Mouse (Mus musculus) liver, embryonic 11.5 days (tissue): ENCODE data around the gene Pde8a. TPM values are rescaled to one million over a fixed set of nuclear protein-coding genes. Genes with fewer than 3 reads are reported as not detected.

Source experiments
- ATAC-seq: fragments of 200-750 bp; cut with Nextera tagmentation; replicated peaks from 2 replicates; pipeline ENCODE4 v1.8.0; 2017; ENCODE audit warnings: moderate number of reproducible peaks, mild to moderate bottlenecking, moderate TSS enrichment, moderate library complexity; ENCODE audit not compliant: low FRiP score
- DNase-seq: peaks from one replicate; pipeline ENCODE4 v3.0.0-alpha.2; 2017; ENCODE audit warnings: low spot score
- H3K27ac ChIP-seq: fragments of 300-500 bp; sonication (generic); 2 replicates; pipeline ENCODE4 v1.5.1; 2014; ENCODE audit warnings: mild to moderate bottlenecking, low read depth, low read length, control low read depth
- H3K27me3 ChIP-seq: fragments of 300-500 bp; sonication (generic); replicated peaks from 2 replicates; pipeline ENCODE4 v1.6.1; 2014; ENCODE audit warnings: low read length, mixed read lengths; ENCODE audit not compliant: control insufficient read depth, insufficient read depth
- H3K36me3 ChIP-seq: fragments of 300-500 bp; sonication (generic); 2 replicates; pipeline ENCODE4 v1.6.1; 2014; ENCODE audit warnings: mild to moderate bottlenecking, low read length, moderate library complexity, mixed read lengths; ENCODE audit not compliant: control insufficient read depth, insufficient read depth
- H3K4me1 ChIP-seq: fragments of 300-500 bp; sonication (generic); replicated peaks from 2 replicates; pipeline ENCODE4 v1.6.1; 2014; ENCODE audit warnings: low read length, mixed read lengths; ENCODE audit not compliant: control insufficient read depth, insufficient read depth
- H3K4me2 ChIP-seq: fragments of 300-500 bp; sonication (generic); 2 replicates; pipeline ENCODE4 v1.6.1; 2014; ENCODE audit warnings: mild to moderate bottlenecking, control low read depth, moderate library complexity
- H3K4me3 ChIP-seq: fragments of 300-500 bp; sonication (generic); 2 replicates; pipeline ENCODE4 v1.5.1; 2014; ENCODE audit warnings: low read depth, low read length, control low read depth
- H3K9ac ChIP-seq: fragments of 300-500 bp; sonication (generic); 2 replicates; pipeline ENCODE4 v1.6.1; 2014; ENCODE audit warnings: low read depth, low read length, control low read depth
- H3K9me3 ChIP-seq: fragments of 300-500 bp; sonication (generic); 2 replicates; pipeline ENCODE4 v1.6.1; 2016; ENCODE audit warnings: low read length, inconsistent platforms, mixed read lengths; ENCODE audit not compliant: control insufficient read depth
- WGBS: fragments of 180-500 bp; shearing (Covaris S2); extraction: QIAGEN DNeasy Blood & Tissue Kit; methylation state at CpG from one replicate; pipeline ENCODE4 v1.1.7; 2014; 5-methylcytosine and 5-hydroxymethylcytosine counted together
- polyA plus RNA-seq: library from polyadenylated mRNA; unstranded; fragments of >200 nt; fragmentation: Nextera tagmentation; extraction: Ambion mirVana; gene quantifications from 2 replicates; pipeline ENCODE4 v1.2.1, GENCODE M21; 2014

The Pde8a gene
- polyA plus RNA-seq, 1 experiment from 2014 or later, result 1.9 TPM

DNA sequence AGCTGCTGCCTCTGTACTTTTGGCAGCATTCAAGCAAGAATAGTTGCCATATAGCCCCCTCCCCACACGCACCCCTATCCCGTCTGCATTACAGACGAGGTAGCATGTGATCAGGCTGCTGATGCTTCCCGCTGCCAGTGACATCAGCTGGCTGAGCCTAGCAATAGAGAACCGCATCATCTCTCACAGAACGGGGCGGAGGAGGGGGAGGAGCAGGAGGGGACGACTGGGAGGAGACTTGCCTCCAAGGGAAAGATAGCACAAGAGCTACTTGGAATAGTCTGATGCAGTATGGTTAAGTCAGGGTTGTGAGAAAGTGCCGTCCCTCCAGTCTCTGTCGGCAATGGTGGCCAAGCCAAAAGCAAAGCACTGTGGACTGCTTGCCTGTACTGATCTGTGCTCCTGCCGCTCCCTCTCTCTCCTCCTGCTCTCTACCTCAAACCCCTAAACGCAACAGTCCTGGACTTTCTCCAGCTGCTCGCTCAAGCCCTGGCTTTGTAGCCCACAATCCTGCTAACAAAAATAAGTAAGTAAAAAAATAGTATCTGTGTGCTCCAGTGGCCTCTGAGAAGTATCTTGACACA, 159.0 kb downstream of the Pde8a start:
- 11% methylated on average over 13 of the region's 13 CpGs for WGBS

DNA sequence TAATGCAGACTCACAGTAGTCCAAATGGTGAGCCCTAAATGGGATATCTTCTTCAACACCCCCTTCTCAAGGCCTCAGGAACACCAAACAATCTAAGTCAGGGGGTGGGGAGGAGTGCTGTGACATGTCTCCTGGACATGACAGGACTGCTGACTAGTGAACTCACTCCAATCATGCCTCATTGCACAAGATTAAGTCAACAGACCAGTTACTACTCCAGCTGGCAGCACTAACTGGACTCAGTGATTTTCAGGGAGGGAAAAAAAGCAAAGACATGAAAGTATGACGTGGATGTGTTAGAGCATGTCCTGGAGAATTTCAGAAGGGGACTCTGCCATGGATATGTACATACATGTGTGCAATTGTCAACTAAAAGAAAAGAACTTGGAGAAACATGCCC, 166.0 kb downstream of the Pde8a start:
- Histone ChIP-seq H3K4me1 (no peaks in the 10 kb centered on the region), H3K4me3 (no peak overlapping the region), H3K9ac (no peak overlapping the region), H3K9me3 (no peaks in the 10 kb centered on the region), H3K27me3 (no peaks in the 10 kb centered on the region), H3K4me2 (no peak overlapping the region), H3K27ac (no peak overlapping the region), H3K36me3 (no peaks in the 10 kb centered on the region)
- WGBS, result 67% methylated on average over 1 of the region's 1 CpGs
- no peak for DNase-seq
- no peak for ATAC-seq

More for the DNA sequence above, 159.0 kb downstream of the Pde8a start:
- Histone ChIP-seq H3K9ac (no peak overlapping the region), H3K27ac (no peak overlapping the region), H3K4me3 (no peak overlapping the region), H3K27me3 (0 out of 2 replicates have a peak, but pooled peaks cover 5% of the 10 kb centered on the region), H3K4me2 (peak overlapping the region; percentile 21; the same call in 1 of the 2 replicates), H3K36me3 (no peaks in the 10 kb centered on the region), H3K4me1 (no peaks in the 10 kb centered on the region), H3K9me3 (no peaks in the 10 kb centered on the region)
- no peak for ATAC-seq
- no peak for DNase-seq

Other genes with a start within 250 kb of the Pde8a start
- 20.9 and 26.2 TPM in 2 replicates for gene Zfp592, start 219.9 kb upstream of the Pde8a start, polyA plus RNA-seq
- 0.16 and 0.33 TPM in 2 replicates for gene Alpk3, start 156.0 kb upstream of the Pde8a start, polyA plus RNA-seq
- gene Slc28a1, start 98.8 kb upstream of the Pde8a start, polyA plus RNA-seq, result 0.58 and 0.67 TPM in 2 replicates
- 1,540 and 1,655 TPM in 2 replicates for gene Rps17, start 131.7 kb downstream of the Pde8a start, polyA plus RNA-seq
- gene Cpeb1, start 241.9 kb downstream of the Pde8a start, polyA plus RNA-seq, result 0.09 and 0.27 TPM in 2 replicates